Mouse (Mus musculus) liver, postnatal 0 days (tissue): ENCODE measurements around the gene Tcte1.

Source experiments
- CTCF ChIP-seq: sonication (generic); IDR thresholded peaks from 2 replicates; pipeline ENCODE4 v1.5.1; 2016; ENCODE audit warnings: antibody characterized with exemption, low read depth
- EP300 ChIP-seq: IDR thresholded peaks from 2 replicates; pipeline ENCODE4 v1.6.1; 2016; ENCODE audit warnings: antibody characterized with exemption, low read depth, mild to moderate bottlenecking

- TF ChIP-seq CTCF (no peak), EP300 (no peak)
Observed at GRCm38 (mm10) chr17:45556514-45557245, 33.4 kb downstream of the Tcte1 start.
